Mouse (Mus musculus): Measurements from ENCODE around the gene Wdr59.

The Wdr59 gene

DNA sequence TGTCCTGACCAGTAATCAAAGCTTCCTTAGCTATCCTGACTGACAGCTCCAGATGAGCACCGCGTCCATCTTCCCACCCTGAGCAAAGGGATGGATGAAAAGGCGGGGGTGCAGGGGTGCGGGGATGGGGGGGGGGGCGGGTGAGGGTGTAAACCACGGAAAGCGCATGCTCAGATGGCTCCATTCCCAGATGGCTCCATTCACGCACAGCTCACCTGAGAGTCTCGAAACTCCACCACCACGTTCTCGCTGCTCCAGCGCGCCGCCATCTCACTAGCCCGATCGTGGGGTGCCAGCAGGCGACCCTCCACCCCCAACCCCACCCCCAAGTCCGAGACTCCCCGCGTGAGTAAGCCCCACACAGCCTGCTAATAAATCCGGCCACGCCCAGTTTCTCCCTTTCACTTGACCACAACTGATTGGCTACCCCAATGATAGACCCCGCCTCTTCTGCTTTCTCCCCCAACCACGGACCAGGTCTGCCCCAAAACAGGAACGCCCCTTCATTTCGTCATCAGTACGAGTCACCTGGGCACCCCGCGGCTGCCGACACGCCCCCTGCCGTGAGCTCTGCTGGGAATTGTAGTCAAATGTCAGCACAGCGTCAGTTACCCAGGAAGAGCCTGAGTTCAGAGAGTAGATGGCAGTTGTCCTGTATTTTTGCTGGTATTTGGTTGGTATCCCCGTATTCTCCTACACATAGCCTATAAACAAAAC lies at the start of gene Wdr59:
Gene Wdr59 (minus strand): TSS at position 380 of the 717 bp plus-strand sequence.
- peak; percentile 98 for DNase-seq (ENCODE audit: inconsistent ontology term)

DNA sequence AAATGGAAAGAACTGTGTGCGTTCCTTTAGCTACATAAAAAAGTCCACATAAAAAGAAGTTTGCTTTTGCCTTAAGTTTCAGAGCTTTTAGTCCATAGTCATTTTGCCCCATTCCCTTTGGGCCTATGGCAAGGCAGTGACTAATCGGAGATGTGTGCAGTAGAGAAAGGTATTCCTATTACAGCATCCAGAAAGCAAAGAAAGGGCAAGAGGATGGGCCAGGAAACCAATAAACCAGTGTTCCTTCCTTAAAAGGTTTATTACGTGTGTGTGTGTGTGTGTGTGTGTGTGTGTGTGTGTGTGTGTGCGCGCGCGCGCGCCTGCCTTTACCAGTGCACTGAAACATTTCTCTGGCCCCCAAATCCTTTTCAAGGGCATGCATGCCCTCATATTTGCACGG lies 49.8 kb upstream of the Wdr59 start:
- no peak for DNase-seq (ENCODE audit: inconsistent ontology term)

DNA sequence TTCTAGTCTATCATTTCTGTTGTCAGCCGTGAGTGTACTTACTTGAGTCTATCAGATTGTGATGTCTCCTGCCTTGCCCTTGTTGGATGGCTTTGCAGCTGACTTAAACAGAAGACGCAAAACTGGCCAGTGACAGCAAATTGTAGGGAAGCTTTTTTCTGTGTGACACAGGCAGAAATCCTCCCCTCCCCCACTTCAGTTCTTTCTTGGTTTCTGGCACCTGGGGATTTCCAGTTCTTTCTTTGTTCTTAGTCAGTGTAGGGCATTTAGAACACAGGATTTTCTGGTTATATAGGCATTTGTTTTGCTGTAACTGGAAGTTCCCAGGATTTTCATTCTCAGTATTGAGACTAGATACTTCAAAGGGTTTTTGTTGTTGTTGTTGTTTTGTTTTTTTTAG lies 48.5 kb upstream of the Wdr59 start:
- DNase-seq (ENCODE audit: inconsistent ontology term): no peak

DNA sequence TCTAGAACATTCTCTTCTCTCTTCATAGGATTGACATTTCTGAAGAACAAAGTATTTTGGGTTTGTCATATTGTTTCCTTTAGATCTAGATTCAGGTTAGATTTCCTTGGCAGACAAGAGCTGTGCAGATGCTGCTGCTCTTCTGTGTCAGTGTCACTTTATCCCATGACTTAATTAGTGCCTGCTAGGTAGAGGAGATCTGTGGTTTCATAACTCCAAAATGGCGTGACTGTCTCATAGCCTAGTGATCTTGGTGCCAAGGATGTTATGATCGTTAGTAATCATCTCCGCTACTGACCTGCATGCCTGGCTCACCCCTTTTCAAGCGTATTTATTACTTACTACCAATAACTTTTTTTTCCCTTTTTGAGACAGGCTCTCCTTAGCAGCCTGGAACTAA lies 48.0 kb upstream of the Wdr59 start:
- peak; percentile 58 for DNase-seq (ENCODE audit: inconsistent ontology term)

DNA sequence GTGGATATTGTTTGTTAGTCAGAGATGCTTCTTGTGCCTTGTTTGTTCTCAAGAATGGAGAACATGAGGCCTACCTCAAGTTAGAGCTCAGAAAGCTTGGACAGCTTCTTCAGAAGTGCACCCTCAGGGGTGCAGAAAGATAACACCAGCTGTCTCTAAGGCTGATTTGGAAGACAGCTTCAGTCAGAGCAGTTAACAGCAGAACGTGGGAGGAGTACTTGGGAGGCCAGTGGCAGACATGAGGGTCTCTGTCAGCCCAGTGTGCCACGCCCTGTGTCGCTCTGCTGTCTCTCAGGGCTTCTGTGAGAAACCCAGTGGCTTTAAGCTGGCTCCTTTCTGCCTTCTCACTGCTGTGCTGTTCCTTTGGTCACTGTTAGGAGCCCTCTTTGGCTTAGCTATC lies 46.1 kb upstream of the Wdr59 start:
- DNase-seq (ENCODE audit: inconsistent ontology term): no peak

DNA sequence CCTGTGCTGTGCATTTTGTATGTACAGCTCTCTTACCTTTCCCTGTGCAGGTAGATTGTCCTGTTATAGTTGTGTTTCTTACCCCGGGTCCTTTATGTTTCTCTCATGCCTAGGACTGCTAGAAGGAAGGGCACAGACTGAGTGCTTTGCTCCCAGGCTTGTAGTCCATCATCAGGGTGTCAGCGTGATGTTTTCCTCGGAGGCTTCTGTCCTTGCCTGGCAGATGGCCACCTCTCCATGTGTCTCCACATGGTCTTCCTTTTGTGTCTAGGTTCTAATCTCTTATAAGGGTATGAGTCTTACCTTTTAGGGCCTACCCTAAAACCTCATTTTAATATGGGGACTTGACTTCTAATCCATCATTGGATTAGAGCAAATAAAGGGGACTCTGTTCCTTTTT lies 45.7 kb upstream of the Wdr59 start:
- no peak for DNase-seq (ENCODE audit: inconsistent ontology term)

DNA sequence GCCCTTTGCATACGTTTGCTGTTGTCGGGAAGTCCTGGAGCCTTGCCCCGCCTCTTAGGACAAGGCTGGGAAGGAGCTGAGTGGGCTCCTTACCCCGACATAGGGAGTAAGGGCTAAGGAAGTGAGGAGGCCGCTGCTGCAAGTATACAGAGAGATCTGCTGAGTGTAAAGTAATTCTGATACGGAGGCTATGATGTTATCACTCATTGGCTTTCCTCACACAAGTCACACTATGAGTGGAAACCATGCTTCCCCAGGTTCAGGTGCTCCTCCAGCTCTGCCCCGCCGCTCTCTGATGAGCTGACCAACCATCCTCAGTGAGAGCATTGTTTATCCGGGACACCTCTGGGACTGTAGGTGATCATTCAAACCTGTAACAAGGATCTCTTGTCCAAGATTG lies 44.4 kb upstream of the Wdr59 start:
- DNase-seq (ENCODE audit: inconsistent ontology term): no peak

DNA sequence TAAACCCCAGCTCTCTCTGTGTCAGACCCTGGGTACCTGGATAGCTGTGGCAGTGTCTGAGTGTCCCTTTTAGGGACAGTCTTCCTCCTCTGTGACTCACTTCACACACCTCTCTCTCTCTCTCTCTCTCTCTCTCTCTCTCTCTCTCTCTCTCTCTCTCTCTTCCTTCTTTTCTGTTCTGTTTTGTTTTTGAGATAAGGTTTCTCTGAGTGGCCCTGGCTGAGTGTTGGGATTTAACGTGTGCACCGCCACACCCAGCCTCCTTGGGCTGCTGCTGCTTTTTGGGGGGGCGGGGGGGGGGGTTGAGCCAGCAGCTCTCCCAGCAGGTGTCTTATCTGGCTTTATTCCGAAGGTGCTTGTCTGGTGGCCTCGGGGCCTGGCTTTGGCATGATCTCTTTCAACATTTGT lies 43.9 kb upstream of the Wdr59 start:
- DNase-seq (ENCODE audit: inconsistent ontology term): no peak

DNA sequence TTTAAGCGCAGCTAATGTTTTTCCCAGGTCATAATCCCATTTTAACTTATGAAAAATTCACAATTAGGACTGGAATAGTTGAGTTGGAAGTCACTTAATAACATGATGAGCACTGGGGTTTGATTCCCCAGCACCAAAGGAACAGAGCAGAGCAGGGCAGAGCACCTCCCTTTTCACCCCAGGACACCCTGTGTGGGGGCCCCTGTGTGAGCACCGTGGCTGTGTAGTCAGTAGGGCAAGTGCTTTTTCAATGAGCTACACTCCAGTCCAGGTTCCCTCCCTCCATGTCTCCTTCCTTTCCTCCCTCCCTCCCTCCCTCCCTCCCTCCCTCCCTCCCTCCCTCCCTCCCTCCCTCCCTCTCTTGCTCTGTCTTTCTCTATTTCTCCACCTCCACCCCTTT lies 42.2 kb upstream of the Wdr59 start:
- no peak for DNase-seq (ENCODE audit: inconsistent ontology term)

DNA sequence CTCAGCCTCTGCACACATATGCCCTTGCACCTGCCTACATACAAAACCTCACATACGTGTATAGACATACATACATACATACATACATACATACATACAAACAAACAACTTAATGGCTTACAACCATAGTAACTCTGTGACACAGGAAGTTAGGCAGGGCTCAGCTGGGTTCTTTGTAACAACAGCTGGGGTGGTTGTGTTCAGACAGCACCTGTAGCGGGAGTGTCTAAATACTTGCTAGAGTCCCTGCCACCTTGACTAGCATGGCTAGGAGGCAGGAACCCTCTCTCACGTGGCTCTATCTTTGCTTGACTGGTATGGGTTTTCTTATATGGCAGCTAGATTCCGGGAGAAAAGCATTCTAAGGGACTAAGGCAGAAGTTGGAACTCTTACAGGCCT lies 41.8 kb upstream of the Wdr59 start:
- no peak for DNase-seq (ENCODE audit: inconsistent ontology term)

DNA sequence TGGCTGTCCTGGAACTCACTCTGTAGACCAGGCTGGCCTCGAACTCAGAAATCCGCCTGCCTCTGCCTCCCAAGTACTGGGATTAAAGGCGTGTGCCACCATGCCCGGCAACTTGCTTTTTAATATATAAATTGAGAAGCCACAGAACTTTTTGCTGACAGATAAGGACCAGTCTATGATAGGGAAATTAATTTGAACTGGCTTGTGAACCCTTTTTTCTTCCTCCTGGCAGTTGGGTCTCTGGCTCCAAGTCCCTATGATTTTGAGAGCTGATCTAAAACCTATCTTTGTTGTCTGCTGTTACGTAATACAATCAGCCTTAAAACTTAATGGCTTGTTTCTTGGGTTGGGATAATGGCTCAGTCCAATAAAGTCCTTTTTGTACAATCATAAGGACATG lies 41.2 kb upstream of the Wdr59 start:
- no peak for DNase-seq (ENCODE audit: inconsistent ontology term)

DNA sequence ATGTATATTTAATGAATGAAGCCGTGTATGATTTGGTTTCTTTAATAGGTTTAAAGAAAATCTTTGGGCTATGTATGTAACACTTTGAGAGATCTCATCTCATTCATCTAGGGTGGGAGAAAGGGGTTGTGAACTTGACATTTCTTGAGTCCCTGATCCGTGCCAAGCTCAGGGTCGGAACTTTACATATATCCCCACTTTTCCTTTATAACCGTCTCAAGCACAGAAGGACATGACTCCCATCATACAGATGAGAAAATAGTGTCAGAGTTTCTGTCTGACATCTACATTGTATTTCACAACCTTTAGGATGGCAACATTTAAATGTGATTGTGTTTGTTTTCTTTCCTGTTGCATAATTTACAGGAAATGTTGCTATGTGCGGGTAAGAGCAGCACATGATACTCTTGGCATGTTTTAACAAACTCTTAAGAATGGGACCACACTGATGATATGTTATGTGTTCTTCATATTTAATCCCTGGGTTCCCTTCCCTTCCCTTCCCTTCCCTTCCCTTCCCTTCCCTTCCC lies 40.4 kb upstream of the Wdr59 start:
- DNase-seq (ENCODE audit: inconsistent ontology term): no peak

DNA sequence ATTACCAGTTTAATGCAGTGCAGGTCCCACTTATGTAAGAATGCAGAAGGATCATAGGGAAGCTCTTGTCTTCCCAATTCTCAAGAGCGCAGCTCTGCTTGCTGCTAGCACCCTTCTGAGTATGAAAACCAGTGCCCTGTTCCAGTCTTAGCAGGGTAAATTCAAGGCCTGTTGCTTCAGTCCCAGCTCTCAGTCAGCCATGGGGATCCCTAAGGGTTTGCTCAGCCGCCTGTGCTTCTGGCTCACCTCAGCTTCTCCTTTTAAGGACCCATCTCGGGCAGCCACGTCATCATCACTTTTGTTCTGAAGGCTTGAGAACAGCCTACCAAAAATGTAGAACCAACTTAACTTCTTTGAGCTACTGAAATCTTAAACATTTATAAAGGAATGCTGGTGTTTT lies 39.9 kb upstream of the Wdr59 start:
- no peak for DNase-seq (ENCODE audit: inconsistent ontology term)

DNA sequence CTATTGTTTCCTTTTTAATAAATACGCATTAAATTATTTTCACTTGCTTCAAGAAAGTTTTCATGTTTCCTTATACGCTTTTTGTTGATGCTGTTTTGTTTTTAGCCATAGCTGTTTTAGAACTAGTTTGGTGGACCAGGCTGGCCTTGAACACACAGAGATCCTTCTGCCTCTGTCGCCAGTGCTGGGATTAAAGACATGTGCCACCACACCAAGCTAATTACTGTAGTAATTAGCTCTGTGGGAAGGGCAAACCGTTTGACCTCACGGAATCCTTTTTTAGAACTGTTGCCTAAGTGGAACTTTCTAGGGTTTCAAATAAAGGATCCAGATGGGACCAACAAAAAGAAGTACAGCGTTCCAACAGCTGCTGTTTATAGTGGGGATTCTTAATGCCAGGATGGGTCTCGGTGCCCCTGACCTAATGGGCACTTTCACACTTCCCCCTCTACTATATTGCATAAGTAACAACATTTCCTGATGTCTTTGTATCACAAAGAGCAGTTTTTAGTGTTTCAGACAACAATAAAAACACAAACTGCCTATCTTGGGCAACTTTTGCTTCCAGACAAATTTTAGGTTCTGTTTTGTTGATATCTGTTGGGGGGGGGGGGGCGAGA lies 29.7 kb upstream of the Wdr59 start:
- no peak for DNase-seq (ENCODE audit: inconsistent ontology term)

DNA sequence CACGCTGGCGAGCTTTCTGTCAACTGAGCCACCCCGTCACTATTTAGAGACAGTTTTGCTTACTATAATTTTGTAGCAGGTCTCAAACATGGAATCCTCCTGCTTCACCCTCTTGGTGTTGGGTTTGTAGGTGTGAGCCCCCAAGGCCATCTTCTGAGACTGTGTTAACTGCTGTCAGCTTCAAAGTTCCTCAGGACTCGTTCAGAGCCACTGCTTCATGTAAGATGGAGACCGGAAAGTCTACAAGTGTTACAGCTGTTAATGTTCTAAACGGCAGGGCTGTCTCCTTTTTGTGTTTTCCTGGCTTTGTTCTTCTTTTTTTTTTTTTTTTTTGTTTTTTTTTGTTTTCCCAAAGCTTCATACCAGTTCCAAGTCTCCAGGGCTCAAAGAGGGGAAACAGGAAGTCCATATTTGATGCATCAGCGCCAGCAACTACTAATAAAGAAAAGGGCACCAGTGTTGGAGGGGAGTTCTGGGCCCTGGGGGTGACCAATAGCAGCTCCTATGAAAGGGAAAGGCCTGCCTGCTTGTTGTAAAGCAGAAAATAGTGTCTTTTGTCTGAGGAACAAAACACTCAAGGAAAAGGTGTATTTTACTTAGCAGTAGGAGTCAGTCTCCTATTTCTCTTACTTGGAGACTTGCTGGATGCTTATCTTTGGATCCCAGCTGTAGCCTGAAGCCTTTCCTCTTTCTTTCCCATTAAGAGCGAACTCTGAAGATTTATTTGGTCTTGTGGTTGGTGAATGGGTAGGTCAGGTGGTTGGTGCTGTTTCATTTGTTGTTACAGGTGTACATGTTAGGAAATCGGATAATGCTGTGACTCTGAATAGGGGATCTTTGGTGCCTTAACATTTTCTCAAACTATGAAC lies 28.3 kb upstream of the Wdr59 start:
- DNase-seq (ENCODE audit: inconsistent ontology term): no peak

DNA sequence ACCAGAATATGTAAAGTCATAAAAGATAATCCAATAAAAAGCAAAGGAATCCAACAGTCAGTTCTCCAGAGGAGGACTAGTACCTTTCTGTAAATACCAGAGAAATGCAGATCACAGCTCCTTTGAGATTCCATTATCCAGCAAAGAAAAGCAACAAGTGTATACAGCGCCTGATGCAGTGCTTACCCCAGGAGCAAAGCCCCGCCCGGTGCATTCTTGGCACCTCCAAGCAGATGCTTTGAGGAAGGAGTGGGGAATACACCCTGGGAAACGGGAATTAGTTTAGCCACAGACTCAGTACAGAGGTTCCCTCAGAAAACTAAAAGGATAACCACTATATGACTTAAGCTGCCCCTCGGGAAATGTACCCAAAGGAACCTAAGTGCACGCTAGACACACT lies 26.3 kb upstream of the Wdr59 start:
- DNase-seq (ENCODE audit: inconsistent ontology term): no peak

DNA sequence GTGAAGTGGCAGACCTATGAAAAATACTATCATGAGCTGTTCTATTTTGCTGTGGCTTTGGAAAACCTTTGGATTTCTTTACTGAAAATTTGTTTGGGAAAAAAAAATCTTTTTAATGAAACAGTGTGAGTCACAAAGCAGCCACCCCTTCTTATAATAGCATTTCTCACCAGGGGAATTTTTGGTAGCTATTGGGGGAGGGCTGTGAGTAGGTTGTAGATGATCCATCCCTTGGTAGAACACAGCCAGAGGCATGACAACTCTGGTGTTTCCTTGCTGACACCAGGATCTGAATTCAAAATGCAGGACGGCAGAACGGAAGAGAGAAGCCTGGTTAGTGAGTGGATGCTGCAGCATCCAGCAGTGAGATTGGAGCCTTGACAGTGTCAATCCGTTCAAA lies 25.3 kb upstream of the Wdr59 start:
- no peak for DNase-seq (ENCODE audit: inconsistent ontology term)

DNA sequence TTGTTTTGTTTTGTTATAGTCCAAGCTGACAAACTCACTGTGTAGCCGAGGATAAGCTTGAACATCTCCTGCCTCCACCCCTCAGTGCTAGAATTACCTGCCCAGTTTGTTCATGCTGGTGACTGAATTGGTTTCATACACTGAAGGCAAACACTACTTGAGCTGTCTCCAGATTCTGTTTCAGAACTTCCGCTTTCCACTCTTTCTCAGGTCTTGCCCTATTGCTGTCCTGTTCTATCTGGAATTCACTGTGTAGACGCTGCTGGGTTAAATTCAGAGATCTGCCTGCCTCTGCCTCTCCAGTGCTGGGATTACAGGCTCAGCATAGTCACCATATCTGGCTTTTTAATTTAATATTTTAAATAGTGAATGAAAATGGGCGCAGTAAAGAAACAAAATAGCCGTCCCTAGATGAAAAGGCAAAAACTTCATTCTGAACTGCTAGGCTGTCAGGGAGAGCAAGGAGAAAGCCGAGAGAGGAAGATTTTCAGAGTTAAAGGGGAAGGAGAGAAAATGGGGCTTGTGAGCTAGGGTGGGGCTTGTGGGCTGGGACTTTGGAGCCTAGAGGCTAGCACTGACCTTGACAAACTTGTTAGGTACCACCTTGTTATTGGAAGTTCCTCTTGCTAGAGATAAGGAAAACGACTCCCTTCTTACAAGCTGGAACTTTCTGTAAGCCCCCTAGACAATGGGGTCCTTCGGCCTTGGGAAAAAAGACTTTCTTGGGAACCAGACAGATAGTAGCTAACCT lies 23.7 kb upstream of the Wdr59 start:
- DNase-seq (ENCODE audit: inconsistent ontology term): no peak

DNA sequence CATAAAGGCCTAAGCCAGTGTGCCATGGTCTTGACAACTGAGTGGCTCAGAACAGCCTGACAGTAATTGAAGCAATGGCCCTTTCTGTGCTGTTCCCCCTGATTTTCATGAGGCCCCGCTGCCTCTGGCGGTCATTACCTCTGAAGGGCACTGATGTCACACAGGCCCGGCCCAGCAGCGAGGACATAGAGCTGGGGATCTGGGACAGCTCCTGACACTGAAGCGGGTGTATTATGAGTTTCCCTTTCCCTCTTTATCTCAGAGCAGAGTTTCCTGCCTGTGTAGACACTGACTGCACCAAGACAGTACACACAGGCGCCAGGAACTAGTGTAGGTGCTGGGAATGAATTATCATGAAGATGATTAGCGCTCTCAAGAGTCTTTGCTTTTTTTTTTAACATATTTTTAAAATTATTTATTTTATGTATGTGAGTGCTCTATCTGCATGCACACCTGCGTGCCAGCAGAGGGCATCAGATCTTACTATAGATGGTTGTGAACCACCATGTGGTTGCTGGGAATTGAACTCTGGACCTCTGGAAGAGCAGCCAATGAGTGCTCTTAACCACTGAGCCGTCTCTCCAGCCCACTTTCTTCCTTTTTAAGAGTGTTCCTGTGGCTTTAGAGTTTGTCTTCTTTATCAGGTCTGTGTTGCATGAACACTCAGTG lies 22.0 kb upstream of the Wdr59 start:
- no peak for DNase-seq (ENCODE audit: inconsistent ontology term)

DNA sequence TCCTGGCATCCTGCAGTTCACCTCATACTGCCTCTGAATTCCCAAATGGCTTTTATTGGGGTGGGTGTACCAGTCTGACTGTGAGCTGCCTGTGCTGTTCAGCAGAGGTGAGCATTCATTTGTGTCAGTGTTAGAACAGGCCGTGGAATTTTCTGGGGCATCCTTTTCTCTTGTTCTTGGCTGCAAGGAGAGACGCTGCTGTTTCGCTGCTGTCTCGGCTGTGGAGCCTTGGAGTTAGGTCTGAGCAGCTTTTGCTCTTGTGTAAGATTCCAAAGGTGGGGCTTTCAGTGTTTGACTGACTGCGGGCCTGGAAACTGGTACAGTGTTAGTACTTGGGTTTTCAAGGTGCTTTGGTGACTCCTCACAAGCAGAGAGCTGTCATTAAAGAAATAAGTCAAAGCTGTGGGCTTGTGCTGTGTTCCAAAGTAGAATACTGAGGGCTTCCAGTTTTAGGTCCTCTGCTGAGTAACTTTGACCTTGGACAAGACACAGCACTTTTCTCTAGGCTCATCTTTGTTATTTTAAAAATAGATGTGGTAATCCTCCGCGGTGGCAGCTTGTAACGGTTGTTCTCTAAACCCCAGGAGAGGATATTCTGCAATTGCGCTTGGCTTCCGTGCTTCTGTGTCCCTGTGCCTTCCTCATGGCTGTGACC lies 17.7 kb upstream of the Wdr59 start:
- DNase-seq (ENCODE audit: inconsistent ontology term): no peak

DNA sequence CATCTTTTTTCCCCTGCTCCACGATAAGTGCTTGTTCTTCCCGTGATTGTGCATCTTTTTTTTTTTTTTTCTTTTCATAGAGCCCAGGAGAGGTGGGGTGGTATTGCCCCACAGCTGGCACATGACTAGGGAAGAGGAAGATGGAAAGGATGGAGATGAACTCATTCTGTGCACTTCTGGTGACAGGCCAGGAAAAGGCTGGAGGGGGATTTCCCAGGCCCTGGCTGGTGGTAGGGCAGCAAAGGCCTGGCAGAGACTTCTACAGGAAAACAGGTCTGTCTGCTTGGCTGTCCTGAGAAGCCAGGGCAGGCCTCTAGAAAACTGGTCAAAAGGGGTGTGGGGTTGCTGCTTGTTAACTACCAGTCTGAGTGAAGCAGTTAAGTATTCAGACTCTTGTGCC lies 16.3 kb upstream of the Wdr59 start:
- DNase-seq (ENCODE audit: inconsistent ontology term): peak; percentile 74
